Mouse (Mus musculus): Measurements from ENCODE around the gene Sgcd. TPM values are rescaled to one million over a fixed set of nuclear protein-coding genes. Genes with fewer than 3 reads are reported as not detected.

Sgcd gene
- total and polyA plus RNA-seq, 3 experiments, result 0.38 to 2.4 (median 0.43) TPM

- TF ChIP-seq CTCF (conservative IDR thresholded peaks at IDR 0.05 in 1 of 2, IDR thresholded peaks at IDR 0.05 in 1 of 2; ENCODE audit: low read depth in 2 of 2, low read length in 2 of 2) (no peak), CHD1 (IDR thresholded peaks at IDR 0.05; ENCODE audit: low read depth, low read length) (no peak), PAX5 (IDR thresholded peaks at IDR 0.05; ENCODE audit: low read length) (no peak), BHLHE40 (IDR thresholded peaks at IDR 0.05; ENCODE audit: low read depth, low read length) (no peak), SMC3 (IDR thresholded peaks at IDR 0.05; ENCODE audit: low read depth, low read length) (no peak), ETS1 (conservative IDR thresholded peaks at IDR 0.05; ENCODE audit: low read depth, low read length) (no peak), UBTF (IDR thresholded peaks at IDR 0.05; ENCODE audit: low read depth, low read length) (no peak)
- Histone ChIP-seq H3K27me3 (replicated peaks) (no peaks in the 10 kb centered on the region), H3K4me2 (ENCODE audit: insufficient read depth, low read depth, poor library complexity, severe bottlenecking) (no peak overlapping the region), H3K36me3 (replicated peaks in 1 of 2; ENCODE audit: control insufficient read depth in 1 of 2, insufficient read depth in 1 of 2, low read length in 1 of 2) (no peaks in the 10 kb centered on the region), H3K4me3 (replicated peaks in 1 of 3; ENCODE audit: low read depth in 2 of 3, low read length in 2 of 3, poor library complexity in 1 of 3) (no peak overlapping the region), H3K79me2 (replicated peaks; ENCODE audit: control insufficient read depth, extremely low read depth, insufficient read depth, poor library complexity, severe bottlenecking) (no peaks in the 10 kb centered on the region), H3K9me3 (replicated peaks; ENCODE audit: low read length) (no peaks in the 10 kb centered on the region), H3K27ac (ENCODE audit: insufficient read depth, low read depth) (no peak overlapping the region), H3K9ac (ENCODE audit: insufficient read depth, low read depth) (no peak overlapping the region), H3K4me1 (ENCODE audit: control insufficient read depth in 1 of 2, insufficient read depth in 2 of 2) (no peaks in the 10 kb centered on the region)
- no peak for DNase-seq (ENCODE audit: extremely low read depth)
- dilution Hi-C loops (cut with MboI; ENCODE audit: extremely low pct_ligation_motif_present, extremely low pct_unique_long_range_greater_than_20kb, low sequenced_read_pairs), result no loop called here
- in situ Hi-C loops (cut with MboI; ENCODE audit: low pct_ligation_motif_present, low pct_unique_long_range_greater_than_20kb, low sequenced_read_pairs), result no loop called here
Measured at GRCm38 (mm10) chr11:47566156-47566555, 422.6 kb downstream of the Sgcd start.

GRCm38 (mm10) chr11:47524845-47525244 lies 463.9 kb downstream of the Sgcd start:
- no peak overlapping the region for H3K9ac ChIP-seq (ENCODE audit: insufficient read depth, low read depth)
- no peak overlapping the region for H3K4me3 ChIP-seq (replicated peaks in 1 of 3; ENCODE audit: low read depth in 2 of 3, low read length in 2 of 3, poor library complexity in 1 of 3)
- in situ Hi-C loops (cut with MboI; ENCODE audit: low pct_ligation_motif_present, low pct_unique_long_range_greater_than_20kb, low sequenced_read_pairs), result no loop called here
- no peaks in the 10 kb centered on the region for H3K9me3 ChIP-seq (replicated peaks; ENCODE audit: low read length)
- dilution Hi-C loops (cut with MboI; ENCODE audit: extremely low pct_ligation_motif_present, extremely low pct_unique_long_range_greater_than_20kb, low sequenced_read_pairs), result no loop called here
- no peaks in the 10 kb centered on the region for H3K36me3 ChIP-seq (replicated peaks in 1 of 2; ENCODE audit: control insufficient read depth in 1 of 2, insufficient read depth in 1 of 2, low read length in 1 of 2)
- H3K27ac ChIP-seq (ENCODE audit: insufficient read depth, low read depth), result no peak overlapping the region
- no peaks in the 10 kb centered on the region for H3K79me2 ChIP-seq (replicated peaks; ENCODE audit: control insufficient read depth, extremely low read depth, insufficient read depth, poor library complexity, severe bottlenecking)
- DNase-seq (ENCODE audit: extremely low read depth), result no peak
- no peak for TF ChIP-seq TBP (conservative IDR thresholded peaks at IDR 0.05; ENCODE audit: low read depth, low read length)
- TF ChIP-seq MEF2A (IDR thresholded peaks at IDR 0.05; ENCODE audit: borderline replicate concordance, low read depth, low read length), result no peak
- TF ChIP-seq MAFK (IDR thresholded peaks at IDR 0.05; ENCODE audit: insufficient replicate concordance, low read length), result no peak
- no peak for TF ChIP-seq PAX5 (IDR thresholded peaks at IDR 0.05; ENCODE audit: low read length)
- TF ChIP-seq CHD1 (IDR thresholded peaks at IDR 0.05; ENCODE audit: low read depth, low read length), result no peak
- TF ChIP-seq ZNF384 (IDR thresholded peaks at IDR 0.05; ENCODE audit: low read depth, low read length), result no peak
- no peak for TF ChIP-seq USF2 (conservative IDR thresholded peaks at IDR 0.05; ENCODE audit: low read depth, low read length)
- H3K4me2 ChIP-seq (ENCODE audit: insufficient read depth, low read depth, poor library complexity, severe bottlenecking), result no peak overlapping the region
- H3K27me3 ChIP-seq (replicated peaks), result no peaks in the 10 kb centered on the region
- no peaks in the 10 kb centered on the region for H3K4me1 ChIP-seq (ENCODE audit: control insufficient read depth in 1 of 2, insufficient read depth in 2 of 2)

GRCm38 (mm10) chr11:47508047-47508446 lies 480.7 kb downstream of the Sgcd start:
- Histone ChIP-seq H3K4me3 (replicated peaks in 1 of 3; ENCODE audit: low read depth in 2 of 3, low read length in 2 of 3, poor library complexity in 1 of 3) (no peak overlapping the region), H3K9ac (ENCODE audit: insufficient read depth, low read depth) (no peak overlapping the region), H3K36me3 (replicated peaks in 1 of 2; ENCODE audit: control insufficient read depth in 1 of 2, insufficient read depth in 1 of 2, low read length in 1 of 2) (no peaks in the 10 kb centered on the region), H3K27ac (ENCODE audit: insufficient read depth, low read depth) (no peak overlapping the region), H3K9me3 (replicated peaks; ENCODE audit: low read length) (no peaks in the 10 kb centered on the region), H3K27me3 (replicated peaks) (no peaks in the 10 kb centered on the region), H3K4me2 (ENCODE audit: insufficient read depth, low read depth, poor library complexity, severe bottlenecking) (no peak overlapping the region), H3K4me1 (ENCODE audit: control insufficient read depth in 1 of 2, insufficient read depth in 2 of 2) (no peaks in the 10 kb centered on the region), H3K79me2 (replicated peaks; ENCODE audit: control insufficient read depth, extremely low read depth, insufficient read depth, poor library complexity, severe bottlenecking) (no peaks in the 10 kb centered on the region)
- dilution Hi-C loops (cut with MboI; ENCODE audit: extremely low pct_ligation_motif_present, extremely low pct_unique_long_range_greater_than_20kb, low sequenced_read_pairs), result no loop called here
- in situ Hi-C loops (cut with MboI; ENCODE audit: low pct_ligation_motif_present, low pct_unique_long_range_greater_than_20kb, low sequenced_read_pairs), result no loop called here
- no peak for DNase-seq (ENCODE audit: extremely low read depth)
- TF ChIP-seq MXI1 (IDR thresholded peaks at IDR 0.05; ENCODE audit: low read depth, low read length) (no peak), ELF1 (IDR thresholded peaks at IDR 0.05; ENCODE audit: low read depth, low read length) (no peak), EP300 (IDR thresholded peaks at IDR 0.05; ENCODE audit: low read length) (no peak), SIN3A (IDR thresholded peaks at IDR 0.05; ENCODE audit: low read length) (no peak), ZNF384 (IDR thresholded peaks at IDR 0.05; ENCODE audit: low read depth, low read length) (no peak), HCFC1 (IDR thresholded peaks at IDR 0.05; ENCODE audit: low read depth, low read length) (no peak), CHD1 (IDR thresholded peaks at IDR 0.05; ENCODE audit: low read depth, low read length) (no peak), CTCF (conservative IDR thresholded peaks at IDR 0.05 in 1 of 2, IDR thresholded peaks at IDR 0.05 in 1 of 2; ENCODE audit: low read depth in 2 of 2, low read length in 2 of 2) (no peak), IRF4 (IDR thresholded peaks at IDR 0.05; ENCODE audit: low read depth, low read length) (no peak), UBTF (IDR thresholded peaks at IDR 0.05; ENCODE audit: low read depth, low read length) (no peak), RAD21 (IDR thresholded peaks at IDR 0.05; ENCODE audit: low read depth, low read length) (no peak), USF1 (IDR thresholded peaks at IDR 0.05; ENCODE audit: low read depth, low read length) (no peak), POLR2AphosphoS2 (IDR thresholded peaks at IDR 0.05; ENCODE audit: low read depth, low read length) (no peak), E2F4 (IDR thresholded peaks at IDR 0.05; ENCODE audit: insufficient replicate concordance, low read depth, low read length) (no peak), MYC (IDR thresholded peaks at IDR 0.05; ENCODE audit: low read depth, low read length) (no peak), TBP (conservative IDR thresholded peaks at IDR 0.05; ENCODE audit: low read depth, low read length) (no peak)
